Comparison of ENCODE assay signal across 8 mouse cellular contexts in genomic region chr4:155397511-155398221, GRCm38 (mm10). TPM values are rescaled to one million over a fixed set of nuclear protein-coding genes. Genes with fewer than 3 reads are reported as not detected.
DNase-seq lines count a peak whose midpoint lies in the region; ATAC-seq and TF ChIP-seq lines count a peak whose summit lies in the region.

TSS of gene Gabrd (minus strand) at chr4:155398112.

- TF ChIP-seq CTCF in kidney, postnatal 0 days (IDR thresholded peaks at IDR 0.05; ENCODE audit: low read depth) = no peak
- no peak for TF ChIP-seq CTCF in liver, postnatal 0 days (IDR thresholded peaks at IDR 0.05; ENCODE audit: low read depth)

- peak within 1 kb of the TSS; percentile 46 for H3K4me3 ChIP-seq in heart, embryonic 13.5 days
- H3K4me3 ChIP-seq in kidney, postnatal 0 days (replicated peaks; ENCODE audit: low read depth, low read length) = peak within 1 kb of the TSS; percentile 17
- H3K4me3 ChIP-seq in liver, postnatal 0 days (ENCODE audit: low read depth, low read length) = peak within 1 kb of the TSS; percentile 27; the same call in 1 of the 2 replicates

- peak; percentile 28 to 69 for DNase-seq in spleen, postnatal 4 days (ENCODE audit: low spot score in 2 of 2)
- no peak for DNase-seq in spleen, postnatal 36 days (ENCODE audit: low spot score in 2 of 2)
- DNase-seq in embryo, embryonic 11.5 days (ENCODE audit: low read depth, low spot score) = peak; percentile 41
- peak; percentile 82 for DNase-seq in kidney, postnatal 0 days (ENCODE audit: low spot score)
- DNase-seq in liver, postnatal 0 days = peak; percentile 75
- peak; percentile 15 for DNase-seq in ovary, adult 18-20 months (ENCODE audit: low spot score)
- peak; percentile 32 to 44 for DNase-seq in urinary bladder, postnatal 36 days (ENCODE audit: low spot score in 2 of 2)

- ATAC-seq in heart, embryonic 13.5 days (ENCODE audit: extremely low read depth, insufficient number of reproducible peaks, low FRiP score, low TSS enrichment) = no peak; the same call in 1 of the 2 replicates
- peak; percentile 57 for ATAC-seq in kidney, postnatal 0 days (replicated peaks; ENCODE audit: low FRiP score, low read depth)
- ATAC-seq in liver, postnatal 0 days = peak; percentile 66

- peaks cover 88% of the 10 kb centered on the region for H3K27me3 ChIP-seq in heart, embryonic 13.5 days (replicated peaks)
- H3K27me3 ChIP-seq in kidney, postnatal 0 days (ENCODE audit: insufficient read depth, low read length) = peaks cover 12% of the 10 kb centered on the region; the same call in 1 of the 2 replicates
- H3K27me3 ChIP-seq in liver, postnatal 0 days (ENCODE audit: insufficient read depth, low read length) = peaks cover 29% of the 10 kb centered on the region

- peak within 1 kb of the TSS; percentile 80 for H3K4me2 ChIP-seq in heart, embryonic 13.5 days
- H3K4me2 ChIP-seq in kidney, postnatal 0 days (ENCODE audit: low read length) = peak within 1 kb of the TSS; percentile 64
- H3K4me2 ChIP-seq in liver, postnatal 0 days (ENCODE audit: low read depth, low read length) = peak within 1 kb of the TSS; percentile 66

- no peak within 1 kb of the TSS for H3K27ac ChIP-seq in heart, embryonic 13.5 days (replicated peaks)
- no peak within 1 kb of the TSS for H3K27ac ChIP-seq in kidney, postnatal 0 days
- H3K27ac ChIP-seq in liver, postnatal 0 days (ENCODE audit: low read depth) = no peak within 1 kb of the TSS

- H3K9ac ChIP-seq in heart, embryonic 13.5 days = no peak within 1 kb of the TSS
- H3K9ac ChIP-seq in kidney, postnatal 0 days (ENCODE audit: low read depth, low read length) = no peak within 1 kb of the TSS
- no peak within 1 kb of the TSS for H3K9ac ChIP-seq in liver, postnatal 0 days (replicated peaks)

- peaks cover 7% of the 10 kb centered on the region; the same call in 1 of the 2 replicates for H3K4me1 ChIP-seq in heart, embryonic 13.5 days
- peaks cover 7% of the 10 kb centered on the region for H3K4me1 ChIP-seq in kidney, postnatal 0 days (replicated peaks; ENCODE audit: insufficient read depth, low read length)
- H3K4me1 ChIP-seq in liver, postnatal 0 days (ENCODE audit: insufficient read depth) = peaks cover 3% of the 10 kb centered on the region; the same call in 1 of the 2 replicates

- WGBS in heart, embryonic 13.5 days = 1% methylated on average over 47 of the region's 57 CpGs
- WGBS in kidney, postnatal 0 days = under 1% methylated on average over 40 of the region's 57 CpGs
- 3% methylated on average over 48 of the region's 57 CpGs for WGBS in liver, postnatal 0 days (ENCODE audit: insufficient replicate concordance)

- no peak for TF ChIP-seq EP300 in liver, postnatal 0 days (IDR thresholded peaks at IDR 0.05; ENCODE audit: low read depth)

- no peaks in the 10 kb centered on the region for H3K36me3 ChIP-seq in heart, embryonic 13.5 days
- no peaks in the 10 kb centered on the region for H3K36me3 ChIP-seq in kidney, postnatal 0 days (ENCODE audit: insufficient read depth, low read length)
- no peaks in the 10 kb centered on the region for H3K36me3 ChIP-seq in liver, postnatal 0 days (replicated peaks; ENCODE audit: insufficient read depth, low read length)

- no peaks in the 10 kb centered on the region for H3K9me3 ChIP-seq in heart, embryonic 13.5 days
- no peaks in the 10 kb centered on the region for H3K9me3 ChIP-seq in kidney, postnatal 0 days (replicated peaks; ENCODE audit: low read length)
- no peaks in the 10 kb centered on the region for H3K9me3 ChIP-seq in liver, postnatal 0 days (ENCODE audit: low read length)

RNA-seq across cellular contexts. Expression of gene Gabrd, which starts in this region (rescaled TPM):
- polyA plus RNA-seq in heart, embryonic 13.5 days (2015; fragmentation: Nextera tagmentation; extraction: Ambion mirVana) = 0.17 TPM in 1 of 2 replicates, not detected in the other
- 0.17 and 0.29 TPM in 2 replicates for polyA plus RNA-seq in kidney, postnatal 0 days (2015; fragmentation: Nextera tagmentation; extraction: Ambion mirVana)
- 0.07 TPM in 1 of 2 replicates, not detected in the other for polyA plus RNA-seq in liver, postnatal 0 days (2015; fragmentation: Nextera tagmentation; extraction: Ambion mirVana)

Comparison
In these comparisons a context has a peak if more than half of its experiments do, and no peak if none do; other contexts are left out.
1. DNase-seq: peak in spleen, postnatal 4 days (2 of 2), embryo, embryonic 11.5 days (single experiment), ovary, adult 18-20 months (single experiment) and urinary bladder, postnatal 36 days (2 of 2); none in spleen, postnatal 36 days (0 of 2).
2. Peak in DNase-seq, ATAC-seq, H3K4me3 ChIP-seq and H3K4me2 ChIP-seq in kidney, postnatal 0 days; RNA of the gene not detected or under 1 TPM.
3. Peak in DNase-seq, ATAC-seq, H3K4me3 ChIP-seq and H3K4me2 ChIP-seq in liver, postnatal 0 days; RNA of the gene not detected or under 1 TPM.
4. Peak in every context shown above with its lines, with median percentiles within 50 percentile points of each other: H3K4me2 ChIP-seq and H3K4me3 ChIP-seq.